Mouse (Mus musculus) liver, embryonic 14.5 days (tissue): ENCODE measurements around the gene Dnm2. TPM values are rescaled to one million over a fixed set of nuclear protein-coding genes. Genes with fewer than 3 reads are reported as not detected.

Experiments used
- ATAC-seq: fragments of 200-750 bp; cut with Nextera tagmentation; 2 replicates; pipeline ENCODE4 v1.8.0; 2017; ENCODE audit warnings: moderate number of reproducible peaks, mild to moderate bottlenecking, moderate library complexity; ENCODE audit not compliant: insufficient read depth
- DNase-seq, 3 experiments: peaks; one replicate each; pipeline ENCODE4 v3.0.0-alpha.2; 2012 to 2013; ENCODE audit warnings: low read depth in 3 of 3, low spot score in 3 of 3
- H3K27ac ChIP-seq: fragments of 300-500 bp; sonication (generic); 2 replicates; pipeline ENCODE4 v1.5.1; 2014; ENCODE audit warnings: moderate library complexity, mild to moderate bottlenecking, control low read depth, inconsistent platforms
- H3K27me3 ChIP-seq: fragments of 300-500 bp; sonication (generic); 2 replicates; pipeline ENCODE4 v1.6.1; 2014; ENCODE audit warnings: mild to moderate bottlenecking, low read length, moderate library complexity; ENCODE audit not compliant: control insufficient read depth, insufficient read depth
- H3K36me3 ChIP-seq: fragments of 300-500 bp; sonication (generic); replicated peaks from 2 replicates; pipeline ENCODE4 v1.6.1; 2014; ENCODE audit warnings: low read depth; ENCODE audit not compliant: control insufficient read depth, insufficient read depth
- H3K4me1 ChIP-seq, 2 experiments: fragments of 200-500 bp in 1 of 2; fragments of 300-500 bp in 1 of 2; sonication (generic) in 1 of 2; replicated peaks; 2 replicates each; pipeline ENCODE4 v1.6.1; 2012 to 2014; ENCODE audit warnings: antibody characterized with exemption in 1 of 2, inconsistent platforms in 1 of 2, low read length in 1 of 2; ENCODE audit not compliant: control insufficient read depth in 2 of 2, insufficient read depth in 2 of 2
- H3K4me2 ChIP-seq: fragments of 300-500 bp; sonication (generic); 2 replicates; pipeline ENCODE4 v1.6.1; 2014; ENCODE audit warnings: low read depth, mild to moderate bottlenecking, control low read depth, moderate library complexity
- H3K4me3 ChIP-seq, 2 experiments: fragments of 200-500 bp in 1 of 2; fragments of 300-500 bp in 1 of 2; sonication (generic) in 1 of 2; 2 replicates each; pipeline ENCODE4 v1.5.1; 2012 to 2014; ENCODE audit warnings: low read depth in 2 of 2, low read length in 2 of 2, mild to moderate bottlenecking in 2 of 2, control low read depth in 1 of 2, inconsistent platforms in 1 of 2, moderate library complexity in 1 of 2; ENCODE audit not compliant: insufficient read depth in 1 of 2
- H3K9ac ChIP-seq: fragments of 300-500 bp; sonication (generic); replicated peaks from 2 replicates; pipeline ENCODE4 v1.6.1; 2014; ENCODE audit warnings: mild to moderate bottlenecking, control low read depth, moderate library complexity
- H3K9me3 ChIP-seq: fragments of 300-500 bp; sonication (generic); 2 replicates; pipeline ENCODE4 v1.6.1; 2016; ENCODE audit warnings: low read length, mixed read lengths; ENCODE audit not compliant: control insufficient read depth
- CTCF ChIP-seq: IDR thresholded peaks from 2 replicates; pipeline ENCODE4 v1.5.1; 2016; ENCODE audit warnings: antibody characterized with exemption, low read depth, control low read depth
- EP300 ChIP-seq: IDR thresholded peaks from 2 replicates; pipeline ENCODE4 v1.6.1; 2016; ENCODE audit warnings: antibody characterized with exemption, low read depth
- WGBS: fragments of 180-500 bp; shearing (Covaris S2); extraction: QIAGEN DNeasy Blood & Tissue Kit; methylation state at CpG from one replicate; pipeline ENCODE4 v1.1.7; 2014; ENCODE audit not compliant: insufficient replicate concordance; 5-methylcytosine and 5-hydroxymethylcytosine counted together
- polyA plus RNA-seq, 2 experiments: library from polyadenylated mRNA; depleted of rRNA in 1 of 2; stranded (reverse) in 1 of 2; unstranded in 1 of 2; fragments of >200 nt; fragmentation: Nextera tagmentation in 1 of 2; extraction: Ambion mirVana in 1 of 2; gene quantifications; 2 replicates each; pipeline versions ENCODE4 v1.2.1 to v1.2.3; 2012 to 2014

Dnm2 gene
- polyA plus RNA-seq, 2 experiments, result 31.6 to 36.8 TPM

- WGBS, result 63% methylated on average over 2 of the region's 2 CpGs
- H3K4me2 ChIP-seq, result no peak overlapping the region
- no peak overlapping the region for H3K27ac ChIP-seq
- peaks cover 3% of the 10 kb centered on the region; the same call in 1 of the 2 replicates for H3K36me3 ChIP-seq
- no peak for DNase-seq
- no peaks in the 10 kb centered on the region for H3K27me3 ChIP-seq
- no peak overlapping the region; the same call in 1 of the 2 replicates for H3K9ac ChIP-seq
- peaks cover 9 to 33% of the 10 kb centered on the region in 2 experiments for H3K4me1 ChIP-seq
- H3K4me3 ChIP-seq, result no peak overlapping the region
- TF ChIP-seq CTCF, result no peak
- TF ChIP-seq EP300, result no peak
- H3K9me3 ChIP-seq, result no peaks in the 10 kb centered on the region
- no peak for ATAC-seq
Measured at GRCm38 (mm10) chr9:21449710-21450109, 25.0 kb downstream of the Dnm2 start.

- H3K27ac ChIP-seq, result no peak overlapping the region
- WGBS, result 51% methylated on average over 3 of the region's 3 CpGs
- DNase-seq (no peak), ATAC-seq (no peak)
- H3K27me3 ChIP-seq, result no peaks in the 10 kb centered on the region
- TF ChIP-seq CTCF (no peak), EP300 (no peak)
- peaks cover 9 to 35% of the 10 kb centered on the region in 2 experiments for H3K4me1 ChIP-seq
- no peaks in the 10 kb centered on the region for H3K9me3 ChIP-seq
- H3K4me2 ChIP-seq, result no peak overlapping the region
- no peak overlapping the region for H3K9ac ChIP-seq
- peaks cover 2% of the 10 kb centered on the region; the same call in 1 of the 2 replicates for H3K36me3 ChIP-seq
- H3K4me3 ChIP-seq, result no peak overlapping the region
Measured at GRCm38 (mm10) chr9:21450270-21450669, 25.6 kb downstream of the Dnm2 start.

- H3K9me3 ChIP-seq, result no peaks in the 10 kb centered on the region
- H3K27ac ChIP-seq, result no peak overlapping the region
- H3K4me3 ChIP-seq, result no peak overlapping the region
- ATAC-seq (no peak), DNase-seq (no peak)
- H3K27me3 ChIP-seq, result no peaks in the 10 kb centered on the region
- 68% methylated on average over 8 of the region's 8 CpGs for WGBS
- no peaks in the 10 kb centered on the region; the same call in 1 of the 2 replicates for H3K36me3 ChIP-seq
- no peak overlapping the region for H3K4me2 ChIP-seq
- peaks cover 9 to 38% of the 10 kb centered on the region in 2 experiments for H3K4me1 ChIP-seq
- TF ChIP-seq EP300 (no peak), CTCF (no peak)
- no peak overlapping the region for H3K9ac ChIP-seq
Measured at GRCm38 (mm10) chr9:21451391-21451790, 26.7 kb downstream of the Dnm2 start.

- Histone ChIP-seq H3K9me3 (no peaks in the 10 kb centered on the region), H3K4me1 (peaks cover 9 to 38% of the 10 kb centered on the region in 2 experiments), H3K4me2 (peak overlapping the region; percentile 4; the same call in 1 of the 2 replicates), H3K27me3 (no peaks in the 10 kb centered on the region), H3K27ac (no peak overlapping the region), H3K4me3 (no peak overlapping the region), H3K9ac (no peak overlapping the region), H3K36me3 (no peaks in the 10 kb centered on the region; the same call in 1 of the 2 replicates)
- TF ChIP-seq EP300, result no peak
- TF ChIP-seq CTCF, result no peak
- WGBS, result 11% methylated on average over 8 of the region's 8 CpGs
- ATAC-seq (peak; percentile 72), DNase-seq (peak; percentile 20 to 36 (median 28))
Measured at GRCm38 (mm10) chr9:21451870-21452269, 27.2 kb downstream of the Dnm2 start.

- H3K9ac ChIP-seq, result no peak overlapping the region
- WGBS, result 46% methylated on average over 7 of the region's 7 CpGs
- H3K4me1 ChIP-seq, result peaks cover 9 to 38% of the 10 kb centered on the region in 2 experiments
- no peaks in the 10 kb centered on the region for H3K9me3 ChIP-seq
- H3K4me2 ChIP-seq, result no peak overlapping the region
- H3K27ac ChIP-seq, result no peak overlapping the region
- DNase-seq (no peak), ATAC-seq (no peak)
- H3K27me3 ChIP-seq, result no peaks in the 10 kb centered on the region
- TF ChIP-seq CTCF, result no peak
- no peak for TF ChIP-seq EP300
- no peaks in the 10 kb centered on the region; the same call in 1 of the 2 replicates for H3K36me3 ChIP-seq
- no peak overlapping the region for H3K4me3 ChIP-seq
Measured at GRCm38 (mm10) chr9:21453003-21453402, 28.3 kb downstream of the Dnm2 start.
